Mouse (Mus musculus): ENCODE data around the gene Itm2b. TPM values are rescaled to one million over a fixed set of nuclear protein-coding genes. Genes with fewer than 3 reads are reported as not detected.

Gene Itm2b
- total and polyA plus RNA-seq, 3 experiments = 104 to 523 (median 507) TPM

DNA sequence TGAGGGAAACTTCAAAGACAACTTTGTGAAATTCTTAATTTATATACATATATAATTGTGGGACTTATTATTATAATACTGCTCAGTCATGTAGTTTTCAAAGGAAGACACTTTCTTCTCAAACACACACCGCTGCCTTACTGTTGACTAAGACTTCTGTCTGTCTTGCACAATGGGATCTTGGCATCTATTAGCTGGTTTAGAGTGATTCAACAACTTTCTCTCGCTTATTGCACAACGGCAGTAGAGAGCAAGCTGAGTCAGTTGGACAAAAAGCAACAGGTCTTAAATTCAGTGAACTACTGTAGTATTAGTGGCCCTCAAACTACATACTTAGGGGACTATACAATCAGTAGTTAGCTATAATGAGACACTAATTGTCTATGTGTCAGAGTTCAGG lies 25.0 kb upstream of the Itm2b start:
- peaks cover 6% of the 10 kb centered on the region for H3K4me1 ChIP-seq (ENCODE audit: insufficient read depth, low read depth, low read length)
- no peak overlapping the region for H3K4me3 ChIP-seq (ENCODE audit: low read depth, low read length)
- H3K27me3 ChIP-seq (ENCODE audit: insufficient read depth, low read length) = no peaks in the 10 kb centered on the region
- no peaks in the 10 kb centered on the region for H3K36me3 ChIP-seq (replicated peaks)
- DNase-seq (ENCODE audit: low spot score) = no peak
- ATAC-seq (ENCODE audit: extremely low read depth, insufficient number of reproducible peaks, low FRiP score, poor library complexity, severe bottlenecking) = no peak
- TF ChIP-seq GATA1 (IDR thresholded peaks at IDR 0.05; ENCODE audit: borderline replicate concordance, low read length) = no peak
- no peak for TF ChIP-seq GATA2 (IDR thresholded peaks at IDR 0.05; ENCODE audit: borderline replicate concordance, low read depth, low read length)
- no peak for TF ChIP-seq TAL1 (conservative IDR thresholded peaks at IDR 0.05; ENCODE audit: low read depth, low read length)
- TF ChIP-seq CTCF (IDR thresholded peaks at IDR 0.05; ENCODE audit: low read depth, low read length) = no peak
- no peak for TF ChIP-seq POLR2AphosphoS5 (IDR thresholded peaks at IDR 0.05; ENCODE audit: insufficient replicate concordance, low read depth, low read length)
- no peaks in the 10 kb centered on the region for H3K9me3 ChIP-seq (replicated peaks)

- TF ChIP-seq POLR2AphosphoS5 (IDR thresholded peaks at IDR 0.05; ENCODE audit: insufficient replicate concordance, low read depth, low read length) (no peak), CTCF (IDR thresholded peaks at IDR 0.05; ENCODE audit: low read depth, low read length) (no peak), GATA1 (IDR thresholded peaks at IDR 0.05; ENCODE audit: borderline replicate concordance, low read length) (no peak), TAL1 (conservative IDR thresholded peaks at IDR 0.05; ENCODE audit: low read depth, low read length) (no peak), GATA2 (IDR thresholded peaks at IDR 0.05; ENCODE audit: borderline replicate concordance, low read depth, low read length) (no peak)
- Histone ChIP-seq H3K4me3 (ENCODE audit: low read depth, low read length) (no peak overlapping the region), H3K27me3 (ENCODE audit: insufficient read depth, low read length) (no peaks in the 10 kb centered on the region), H3K9me3 (replicated peaks) (no peaks in the 10 kb centered on the region), H3K4me1 (ENCODE audit: insufficient read depth, low read depth, low read length) (peaks cover 10% of the 10 kb centered on the region), H3K36me3 (replicated peaks) (no peaks in the 10 kb centered on the region)
- no peak for DNase-seq (ENCODE audit: low spot score)
- ATAC-seq (ENCODE audit: extremely low read depth, insufficient number of reproducible peaks, low FRiP score, poor library complexity, severe bottlenecking) = no peak
Observed at GRCm38 (mm10) chr14:73408223-73408845, 23.2 kb upstream of the Itm2b start.

DNA sequence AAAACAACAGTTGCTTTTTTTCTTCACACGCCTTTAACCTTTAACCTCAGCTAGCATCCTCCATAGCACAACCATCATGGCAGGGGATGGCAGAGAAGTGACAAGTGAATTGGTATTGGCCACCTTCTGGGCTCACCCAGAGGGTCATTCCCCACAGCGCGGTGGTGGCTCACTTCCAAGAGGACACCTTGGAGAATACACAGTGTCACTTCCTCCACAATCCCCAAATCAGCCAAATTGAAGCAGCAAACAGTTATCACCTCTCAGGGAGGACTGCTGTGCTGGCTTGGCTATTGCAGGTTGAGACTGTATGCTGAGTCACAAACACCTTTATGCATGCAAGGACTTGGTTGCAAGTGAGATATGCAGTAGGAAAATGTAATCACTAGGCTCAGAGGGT lies 18.9 kb upstream of the Itm2b start:
- DNase-seq (ENCODE audit: low spot score) = no peak
- Histone ChIP-seq H3K27me3 (ENCODE audit: insufficient read depth, low read length) (no peaks in the 10 kb centered on the region), H3K36me3 (replicated peaks) (no peaks in the 10 kb centered on the region), H3K4me3 (ENCODE audit: low read depth, low read length) (no peak overlapping the region), H3K9me3 (replicated peaks) (no peaks in the 10 kb centered on the region), H3K4me1 (ENCODE audit: insufficient read depth, low read depth, low read length) (peaks cover 51% of the 10 kb centered on the region)
- ATAC-seq (ENCODE audit: extremely low read depth, insufficient number of reproducible peaks, low FRiP score, poor library complexity, severe bottlenecking) = no peak
- no peak for TF ChIP-seq GATA2 (IDR thresholded peaks at IDR 0.05; ENCODE audit: borderline replicate concordance, low read depth, low read length)
- TF ChIP-seq POLR2AphosphoS5 (IDR thresholded peaks at IDR 0.05; ENCODE audit: insufficient replicate concordance, low read depth, low read length) = no peak
- no peak for TF ChIP-seq TAL1 (conservative IDR thresholded peaks at IDR 0.05; ENCODE audit: low read depth, low read length)
- TF ChIP-seq GATA1 (IDR thresholded peaks at IDR 0.05; ENCODE audit: borderline replicate concordance, low read length) = no peak
- TF ChIP-seq CTCF (IDR thresholded peaks at IDR 0.05; ENCODE audit: low read depth, low read length) = no peak

GRCm38 (mm10) chr14:73403351-73403750 lies 18.3 kb upstream of the Itm2b start:
- ATAC-seq (ENCODE audit: extremely low read depth, insufficient number of reproducible peaks, low FRiP score, poor library complexity, severe bottlenecking) (no peak), DNase-seq (ENCODE audit: low spot score) (no peak)
- Histone ChIP-seq H3K4me1 (ENCODE audit: insufficient read depth, low read depth, low read length) (peaks cover 56% of the 10 kb centered on the region), H3K27me3 (ENCODE audit: insufficient read depth, low read length) (no peaks in the 10 kb centered on the region), H3K9me3 (replicated peaks) (no peaks in the 10 kb centered on the region), H3K4me3 (ENCODE audit: low read depth, low read length) (no peak overlapping the region), H3K36me3 (replicated peaks) (no peaks in the 10 kb centered on the region)
- TF ChIP-seq CTCF (IDR thresholded peaks at IDR 0.05; ENCODE audit: low read depth, low read length) = no peak
- no peak for TF ChIP-seq GATA1 (IDR thresholded peaks at IDR 0.05; ENCODE audit: borderline replicate concordance, low read length)
- TF ChIP-seq TAL1 (conservative IDR thresholded peaks at IDR 0.05; ENCODE audit: low read depth, low read length) = no peak
- no peak for TF ChIP-seq GATA2 (IDR thresholded peaks at IDR 0.05; ENCODE audit: borderline replicate concordance, low read depth, low read length)
- no peak for TF ChIP-seq POLR2AphosphoS5 (IDR thresholded peaks at IDR 0.05; ENCODE audit: insufficient replicate concordance, low read depth, low read length)

DNA sequence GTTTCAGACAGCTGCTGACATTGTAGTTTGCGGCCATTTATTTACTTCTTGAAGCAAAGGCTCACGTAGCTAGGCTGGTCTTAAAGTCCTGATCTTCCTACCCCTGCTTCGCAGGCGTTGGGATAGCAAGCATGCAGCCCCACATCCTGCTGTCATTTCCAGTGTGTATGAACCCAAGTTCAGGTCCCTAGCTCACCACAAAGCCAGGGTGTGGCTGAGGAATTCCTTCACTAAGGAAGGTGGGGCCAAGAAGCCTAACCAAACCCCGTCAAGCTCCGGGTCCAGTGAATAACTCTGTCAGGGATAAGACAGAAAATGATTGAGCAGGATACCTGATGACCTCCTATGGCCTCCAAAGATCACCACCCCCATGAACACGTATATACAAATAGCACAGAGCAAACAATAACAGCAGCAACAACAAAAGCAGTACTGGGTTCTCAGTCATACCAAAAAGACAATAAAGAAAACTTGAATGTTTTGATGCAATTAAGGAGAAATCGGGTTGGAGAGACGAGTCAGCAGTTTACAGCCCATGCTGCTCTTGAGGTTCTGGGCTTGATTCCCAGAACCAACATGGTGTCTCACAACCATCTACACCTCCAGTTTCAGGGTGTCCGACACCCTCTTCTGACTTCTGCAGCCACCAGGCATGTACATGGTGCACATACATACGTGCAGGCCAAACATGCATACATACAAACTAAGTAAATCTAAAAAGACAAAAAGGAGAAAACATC lies 17.4 kb upstream of the Itm2b start:
- DNase-seq (ENCODE audit: low spot score) (no peak), ATAC-seq (ENCODE audit: extremely low read depth, insufficient number of reproducible peaks, low FRiP score, poor library complexity, severe bottlenecking) (no peak)
- TF ChIP-seq GATA1 (IDR thresholded peaks at IDR 0.05; ENCODE audit: borderline replicate concordance, low read length) (no peak), GATA2 (IDR thresholded peaks at IDR 0.05; ENCODE audit: borderline replicate concordance, low read depth, low read length) (no peak), TAL1 (conservative IDR thresholded peaks at IDR 0.05; ENCODE audit: low read depth, low read length) (no peak), POLR2AphosphoS5 (IDR thresholded peaks at IDR 0.05; ENCODE audit: insufficient replicate concordance, low read depth, low read length) (no peak), CTCF (IDR thresholded peaks at IDR 0.05; ENCODE audit: low read depth, low read length) (no peak)
- Histone ChIP-seq H3K36me3 (replicated peaks) (no peaks in the 10 kb centered on the region), H3K4me3 (ENCODE audit: low read depth, low read length) (no peak overlapping the region), H3K9me3 (replicated peaks) (no peaks in the 10 kb centered on the region), H3K27me3 (ENCODE audit: insufficient read depth, low read length) (no peaks in the 10 kb centered on the region), H3K4me1 (ENCODE audit: insufficient read depth, low read depth, low read length) (peaks cover 63% of the 10 kb centered on the region)

DNA sequence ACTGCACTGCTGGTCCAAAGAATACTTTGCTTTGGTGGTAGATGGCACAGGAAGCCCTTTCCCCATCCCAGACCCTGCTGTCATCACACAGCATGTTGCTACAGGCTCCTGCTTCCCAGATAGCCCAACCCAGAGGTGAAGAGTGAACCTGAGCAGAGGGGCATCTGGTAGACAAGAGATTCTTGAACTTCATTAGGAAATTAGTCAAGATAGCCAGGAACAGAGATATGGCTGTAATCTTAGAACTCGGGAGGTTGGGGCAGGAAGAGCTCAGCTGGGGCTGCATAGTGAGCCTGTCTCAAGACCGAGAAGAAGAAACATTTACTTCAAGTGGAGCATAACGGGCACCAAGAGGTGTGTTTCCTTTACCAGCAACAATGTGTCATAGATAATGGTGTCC lies 16.3 kb upstream of the Itm2b start:
- DNase-seq (ENCODE audit: low spot score) = no peak
- Histone ChIP-seq H3K36me3 (replicated peaks) (no peaks in the 10 kb centered on the region), H3K4me3 (ENCODE audit: low read depth, low read length) (no peak overlapping the region), H3K9me3 (replicated peaks) (no peaks in the 10 kb centered on the region), H3K4me1 (ENCODE audit: insufficient read depth, low read depth, low read length) (peaks cover 70% of the 10 kb centered on the region), H3K27me3 (ENCODE audit: insufficient read depth, low read length) (no peaks in the 10 kb centered on the region)
- TF ChIP-seq CTCF (IDR thresholded peaks at IDR 0.05; ENCODE audit: low read depth, low read length) (no peak), GATA1 (IDR thresholded peaks at IDR 0.05; ENCODE audit: borderline replicate concordance, low read length) (no peak), POLR2AphosphoS5 (IDR thresholded peaks at IDR 0.05; ENCODE audit: insufficient replicate concordance, low read depth, low read length) (no peak), TAL1 (conservative IDR thresholded peaks at IDR 0.05; ENCODE audit: low read depth, low read length) (no peak), GATA2 (IDR thresholded peaks at IDR 0.05; ENCODE audit: borderline replicate concordance, low read depth, low read length) (no peak)
- ATAC-seq (ENCODE audit: extremely low read depth, insufficient number of reproducible peaks, low FRiP score, poor library complexity, severe bottlenecking) = no peak
